In genomic region chr13:98880336-98880735, GRCm38 (mm10) we compare ENCODE assay signal across 21 mouse cellular contexts. TPM values are rescaled to one million over a fixed set of nuclear protein-coding genes. Genes with fewer than 3 reads are reported as not detected.
DNase-seq lines count a peak whose midpoint lies in the region; ATAC-seq and TF ChIP-seq lines count a peak whose summit lies in the region.
"Had no signal": no experiment of that assay in that cellular context is flagged by ENCODE, and none has a peak within 500 bp of the region (broad histone marks: within the 10 kb centered on the region; RNA-seq: fewer than 3 reads in every experiment).

No protein-coding gene starts in this region.

- no peak overlapping the region for H3K4me2 ChIP-seq in hindbrain, embryonic 13.5 days
- H3K4me2 ChIP-seq in hindbrain, postnatal 0 days (ENCODE audit: low read depth, low read length), result no peak overlapping the region
- no peak overlapping the region for H3K4me2 ChIP-seq in forebrain, embryonic 16.5 days (ENCODE audit: low read length)
- H3K4me2 ChIP-seq: embryonic facial prominence, embryonic 12.5 days; hindbrain, embryonic 14.5 days; limb, embryonic 12.5 days; neural tube, embryonic 15.5 days had no signal

- H3K27me3 ChIP-seq in hindbrain, embryonic 13.5 days, result no peaks in the 10 kb centered on the region
- no peaks in the 10 kb centered on the region for H3K27me3 ChIP-seq in hindbrain, postnatal 0 days (ENCODE audit: insufficient read depth, low read length)
- H3K27me3 ChIP-seq in forebrain, embryonic 16.5 days (replicated peaks; ENCODE audit: control insufficient read depth, insufficient read depth, low read length), result no peaks in the 10 kb centered on the region
- H3K27me3 ChIP-seq: embryonic facial prominence, embryonic 12.5 days; limb, embryonic 12.5 days; neural tube, embryonic 15.5 days; Patski had no signal

- 77% methylated on average over 2 of the region's 2 CpGs for WGBS in hindbrain, embryonic 13.5 days
- 65% methylated on average over 2 of the region's 2 CpGs for WGBS in hindbrain, postnatal 0 days
- 74% methylated on average over 2 of the region's 2 CpGs for WGBS in forebrain, embryonic 16.5 days

- no peaks in the 10 kb centered on the region for H3K9me3 ChIP-seq in hindbrain, embryonic 13.5 days
- H3K9me3 ChIP-seq in hindbrain, postnatal 0 days (ENCODE audit: low read length), result no peaks in the 10 kb centered on the region
- H3K9me3 ChIP-seq in forebrain, embryonic 16.5 days (ENCODE audit: control insufficient read depth, low read length), result no peaks in the 10 kb centered on the region
- H3K9me3 ChIP-seq: embryonic facial prominence, embryonic 12.5 days; limb, embryonic 12.5 days; neural tube, embryonic 15.5 days had no signal

- no peak overlapping the region; the same call in 1 of the 2 replicates for H3K4me3 ChIP-seq in gastrocnemius, adult 2 months
- no peak overlapping the region for H3K4me3 ChIP-seq in hindbrain, embryonic 13.5 days
- no peak overlapping the region for H3K4me3 ChIP-seq in hindbrain, postnatal 0 days (ENCODE audit: low read length)
- H3K4me3 ChIP-seq in forebrain, embryonic 16.5 days (replicated peaks; ENCODE audit: low read length), result no peak overlapping the region
- H3K4me3 ChIP-seq: embryonic facial prominence, embryonic 12.5 days; limb, embryonic 12.5 days; myocyte; neural tube, embryonic 15.5 days had no signal

- H3K27ac ChIP-seq in gastrocnemius, adult 2 months, result peak overlapping the region; percentile 69
- 0 out of 2 replicates have a peak overlapping the region, but pooled peaks have one; percentile 15 for H3K27ac ChIP-seq in hindbrain, embryonic 13.5 days
- H3K27ac ChIP-seq in hindbrain, postnatal 0 days, result no peak overlapping the region
- no peak overlapping the region for H3K27ac ChIP-seq in forebrain, embryonic 16.5 days (ENCODE audit: low read length)
- H3K27ac ChIP-seq: embryonic facial prominence, embryonic 12.5 days; hindbrain, embryonic 14.5 days; limb, embryonic 12.5 days; neural tube, embryonic 15.5 days had no signal

- TF ChIP-seq CTCF in gastrocnemius, adult 2 months (IDR thresholded peaks at IDR 0.05), result no peak
- no peak for TF ChIP-seq CTCF in hindbrain, postnatal 0 days (IDR thresholded peaks at IDR 0.05; ENCODE audit: low read depth)

- DNase-seq in gastrocnemius, adult 2 months, result peak; percentile 50
- DNase-seq in gastrocnemius, postnatal 4 days (ENCODE audit: low spot score in 2 of 2), result no peak
- no peak for DNase-seq in hindbrain, postnatal 0 days (ENCODE audit: low spot score)
- DNase-seq in lung, postnatal 25 days (ENCODE audit: low spot score), result peak; percentile 10
- no peak for DNase-seq in lung, postnatal 14 days
- DNase-seq in urinary bladder, postnatal 25 days (ENCODE audit: low spot score), result no peak
- DNase-seq: adrenal gland, postnatal 25 days; B cell, adult 2 months; cerebellum, adult 2 months; kidney, postnatal 10 days; midbrain, embryonic 14.5 days had no signal

- peaks cover 50% of the 10 kb centered on the region for H3K36me3 ChIP-seq in hindbrain, embryonic 13.5 days
- peaks cover 33% of the 10 kb centered on the region for H3K36me3 ChIP-seq in hindbrain, postnatal 0 days (ENCODE audit: insufficient read depth, low read length)
- H3K36me3 ChIP-seq in forebrain, embryonic 16.5 days (ENCODE audit: control insufficient read depth, insufficient read depth), result peaks cover 12% of the 10 kb centered on the region

- H3K9ac ChIP-seq in hindbrain, embryonic 13.5 days, result no peak overlapping the region
- no peak overlapping the region for H3K9ac ChIP-seq in hindbrain, postnatal 0 days (replicated peaks; ENCODE audit: low read length)
- H3K9ac ChIP-seq in forebrain, embryonic 16.5 days (replicated peaks; ENCODE audit: low read depth, low read length), result no peak overlapping the region
- H3K9ac ChIP-seq: embryonic facial prominence, embryonic 12.5 days; hindbrain, embryonic 14.5 days; limb, embryonic 12.5 days; neural tube, embryonic 15.5 days had no signal

- no peaks in the 10 kb centered on the region for H3K4me1 ChIP-seq in hindbrain, embryonic 13.5 days (replicated peaks)
- no peaks in the 10 kb centered on the region for H3K4me1 ChIP-seq in hindbrain, postnatal 0 days (ENCODE audit: insufficient read depth, low read length)
- no peaks in the 10 kb centered on the region for H3K4me1 ChIP-seq in forebrain, embryonic 16.5 days (replicated peaks; ENCODE audit: control insufficient read depth, insufficient read depth, low read length)
- H3K4me1 ChIP-seq: embryonic facial prominence, embryonic 12.5 days; limb, embryonic 12.5 days; neural tube, embryonic 15.5 days had no signal

- no peak for ATAC-seq in hindbrain, embryonic 13.5 days (ENCODE audit: low FRiP score)
- no peak for ATAC-seq in hindbrain, postnatal 0 days
- no peak for ATAC-seq in forebrain, embryonic 16.5 days
- ATAC-seq: activated CD4-positive, CD25-positive, alpha-beta regulatory T cell, adult 4 months; intestine, embryonic 16.5 days; Patski had no signal

- intact Hi-C loops in gastrocnemius, adult 2 months (cut with DNase I), result no loop called here

RNA-seq across cellular contexts. Expression of gene Tnpo1, which starts 45.8 kb away (rescaled TPM):
- total RNA-seq in gastrocnemius, adult 2 months (2021), result 10 to 100 TPM; 32.2 to 39.3 TPM
- 10 to 100 TPM; 91.7 to 99.7 TPM for total RNA-seq in gastrocnemius, postnatal 4 days (2021)
- 59.5 and 62.5 TPM in 2 replicates for polyA plus RNA-seq in hindbrain, embryonic 13.5 days (2015; fragmentation: Nextera tagmentation; extraction: Ambion mirVana)
- 75.1 and 79.2 TPM in 2 replicates for total RNA-seq in hindbrain, postnatal 0 days (2014; rRNA removed)
- 18.7 and 21.6 TPM in 2 replicates for polyA plus RNA-seq in hindbrain, postnatal 0 days (2015; fragmentation: Nextera tagmentation; extraction: Ambion mirVana)
- 52.1 and 55.7 TPM in 2 replicates for polyA plus RNA-seq in forebrain, embryonic 16.5 days (2015; fragmentation: Nextera tagmentation; extraction: Ambion mirVana)

Comparison
In these comparisons a context has a peak if more than half of its experiments do, and no peak if none do; other contexts are left out.
1. DNase-seq: peak in gastrocnemius, adult 2 months (single experiment) and lung, postnatal 25 days (single experiment); none in gastrocnemius, postnatal 4 days (0 of 2), hindbrain, postnatal 0 days (single experiment), lung, postnatal 14 days (single experiment) and urinary bladder, postnatal 25 days (single experiment).
2. H3K27ac ChIP-seq: peak in gastrocnemius, adult 2 months (single experiment) and hindbrain, embryonic 13.5 days (single experiment); none in hindbrain, postnatal 0 days (single experiment) and forebrain, embryonic 16.5 days (single experiment).